Mouse (Mus musculus) monocyte, adult 2 months (primary cell): ENCODE measurements around the gene Vsig10.

Source experiments
- DNase-seq, 2 experiments: peaks; one replicate each; pipeline ENCODE4 v3.0.0; 2022; ENCODE audit warnings: low spot score in 2 of 2, low read depth in 1 of 2

Gene Vsig10

GRCm38 (mm10) chr5:117355648-117356303 lies 36.9 kb downstream of the Vsig10 start:
- no peak for DNase-seq

DNA sequence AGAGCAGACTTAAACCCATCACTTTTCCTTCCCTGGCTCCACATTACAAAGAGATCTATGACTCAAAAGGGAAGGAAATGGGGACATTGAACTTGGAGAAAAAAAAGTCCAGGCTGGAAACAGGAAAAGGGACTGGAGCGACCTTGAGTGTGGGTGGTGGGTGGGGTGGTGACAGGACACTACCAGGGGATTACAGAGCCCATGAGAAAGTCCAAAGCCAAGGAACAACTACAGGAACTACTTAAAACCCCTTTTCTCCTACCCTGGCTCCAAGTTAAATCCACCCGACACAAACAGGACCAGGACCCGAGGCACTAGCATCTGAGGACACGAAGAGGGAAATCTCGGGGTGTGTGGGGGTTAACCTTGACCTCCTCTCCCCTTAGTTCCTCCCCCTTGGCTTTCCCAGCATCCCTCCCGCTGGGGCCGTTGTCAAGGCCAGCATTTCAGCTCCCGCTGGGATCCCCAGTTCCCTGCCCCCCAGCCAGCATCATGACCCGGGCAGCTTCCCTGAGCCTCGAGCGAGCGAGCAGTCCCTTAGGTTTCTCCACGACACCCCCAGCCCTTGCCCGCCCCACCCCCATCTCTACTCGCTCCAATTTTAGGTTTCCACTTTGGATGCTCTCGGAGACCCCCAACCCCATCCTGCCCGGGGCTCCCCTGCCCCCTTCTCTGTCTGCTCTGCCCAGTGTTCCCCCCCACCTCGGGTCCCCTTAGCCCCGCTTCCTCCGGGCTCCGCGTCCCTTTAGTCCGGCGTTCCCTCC lies 37.7 kb downstream of the Vsig10 start:
- DNase-seq = no peak

GRCm38 (mm10) chr5:117357129-117357477 lies 38.2 kb downstream of the Vsig10 start, which contains the start of gene Wsb2:
Gene Wsb2 (plus strand): TSS chr5:117357304.
- peak; percentile 10 to 57 for DNase-seq

GRCm38 (mm10) chr5:117357478-117358247 lies 38.8 kb downstream of the Vsig10 start:
- DNase-seq = peak; percentile 6 to 36

- no peak for DNase-seq
Measured at GRCm38 (mm10) chr5:117358248-117358630, 39.4 kb downstream of the Vsig10 start.

- DNase-seq = peak in 1 of 2 experiments; percentile 39
Measured at GRCm38 (mm10) chr5:117358725-117359124, 39.8 kb downstream of the Vsig10 start.

GRCm38 (mm10) chr5:117359497-117360227 lies 40.8 kb downstream of the Vsig10 start:
- no peak for DNase-seq

DNA sequence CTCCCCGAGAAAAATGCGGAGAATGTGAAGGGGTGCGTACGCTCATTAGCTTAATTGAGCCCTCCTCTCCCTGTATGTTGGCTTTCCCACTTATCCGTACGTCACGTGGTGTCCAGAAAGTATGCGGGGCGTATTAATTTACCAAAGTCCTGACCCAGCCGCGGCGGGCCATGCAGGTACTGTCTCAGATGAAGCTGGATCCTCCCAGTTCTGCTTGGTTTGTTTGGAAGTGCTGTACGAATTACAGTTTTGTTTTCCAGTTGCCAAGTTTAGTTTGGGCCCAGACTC lies 41.3 kb downstream of the Vsig10 start:
- no peak for DNase-seq

DNA sequence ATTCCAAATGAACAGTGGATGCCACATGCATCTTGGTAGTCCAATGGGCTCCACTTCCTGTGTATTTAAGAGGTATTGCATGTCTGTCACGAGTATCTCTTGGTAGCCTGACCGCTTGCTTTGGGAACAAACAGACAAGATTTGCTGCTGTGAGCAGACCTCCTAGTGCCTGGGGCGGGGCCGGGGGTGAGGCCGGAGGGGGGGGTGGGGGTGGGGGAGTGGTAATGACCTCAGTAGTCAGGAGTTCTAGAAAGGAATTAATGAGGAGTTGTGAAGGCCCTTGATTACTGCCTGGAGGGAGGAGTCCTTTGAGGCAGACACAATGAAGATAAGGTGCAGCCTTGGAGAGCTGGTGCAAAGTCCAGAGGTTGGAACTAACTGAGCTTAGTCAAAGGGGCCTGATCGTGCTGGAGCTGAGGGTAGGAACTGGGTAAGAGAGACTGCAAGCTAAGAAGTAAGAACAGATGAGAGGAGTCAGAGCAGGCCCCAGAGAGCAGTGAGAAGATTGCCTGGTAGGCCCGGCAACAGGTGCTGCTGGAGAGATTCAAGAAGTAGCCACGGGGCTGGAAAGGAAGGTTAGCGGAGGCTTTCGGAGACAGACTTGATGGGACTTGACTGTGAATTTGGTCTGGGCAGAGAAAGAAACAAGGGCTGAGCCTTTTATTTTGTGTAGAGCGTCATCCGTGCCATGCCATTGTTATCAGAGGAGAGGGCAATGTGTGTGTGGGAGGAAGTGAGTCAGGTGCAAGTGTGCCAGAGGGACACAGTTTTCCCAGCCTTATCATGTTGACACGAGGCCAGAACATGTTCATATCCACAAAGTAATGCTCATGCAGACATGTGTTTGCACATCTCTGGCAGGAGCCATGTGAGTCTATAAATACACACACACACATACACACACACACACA lies 42.0 kb downstream of the Vsig10 start:
- DNase-seq = no peak

DNA sequence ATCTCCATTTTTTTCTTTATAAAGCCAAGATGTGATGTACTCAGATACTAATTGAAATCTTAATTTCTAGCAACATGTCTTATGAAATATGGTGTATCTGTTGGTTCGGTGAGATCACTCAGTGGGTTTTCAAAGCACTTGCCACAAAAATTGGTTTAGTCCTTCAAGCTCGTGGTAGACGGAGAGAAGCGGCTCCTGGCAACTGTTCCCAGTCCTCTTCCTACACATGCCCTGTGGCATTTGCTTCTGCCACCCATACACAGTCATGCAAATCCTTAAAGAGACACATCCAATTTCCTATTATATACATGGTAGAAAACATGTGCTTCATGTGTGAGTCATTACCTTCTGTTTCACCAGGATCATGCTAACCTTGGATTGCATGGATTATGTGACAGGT lies 42.7 kb downstream of the Vsig10 start:
- no peak for DNase-seq

GRCm38 (mm10) chr5:117363066-117363782 lies 44.3 kb downstream of the Vsig10 start:
- DNase-seq = no peak

DNA sequence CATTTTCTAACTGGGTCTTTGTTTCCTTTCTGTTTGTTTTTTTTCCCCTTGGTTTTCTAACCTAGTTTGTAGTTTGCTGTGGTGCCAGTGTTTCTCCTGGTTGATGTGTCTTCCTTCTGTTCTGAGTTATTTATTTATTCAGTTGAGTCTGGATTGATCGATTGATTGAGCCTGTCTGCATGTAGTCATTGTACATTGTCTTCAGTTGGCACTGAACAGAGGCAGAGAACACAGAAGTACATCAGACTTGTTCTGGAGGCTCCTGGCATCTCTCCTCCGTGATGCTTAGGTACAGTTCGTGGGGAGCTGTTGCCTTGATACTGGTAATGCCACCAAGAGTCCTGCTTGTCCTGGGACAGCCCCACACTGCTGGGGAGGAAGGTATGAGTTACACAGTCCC lies 45.9 kb downstream of the Vsig10 start:
- no peak for DNase-seq

DNA sequence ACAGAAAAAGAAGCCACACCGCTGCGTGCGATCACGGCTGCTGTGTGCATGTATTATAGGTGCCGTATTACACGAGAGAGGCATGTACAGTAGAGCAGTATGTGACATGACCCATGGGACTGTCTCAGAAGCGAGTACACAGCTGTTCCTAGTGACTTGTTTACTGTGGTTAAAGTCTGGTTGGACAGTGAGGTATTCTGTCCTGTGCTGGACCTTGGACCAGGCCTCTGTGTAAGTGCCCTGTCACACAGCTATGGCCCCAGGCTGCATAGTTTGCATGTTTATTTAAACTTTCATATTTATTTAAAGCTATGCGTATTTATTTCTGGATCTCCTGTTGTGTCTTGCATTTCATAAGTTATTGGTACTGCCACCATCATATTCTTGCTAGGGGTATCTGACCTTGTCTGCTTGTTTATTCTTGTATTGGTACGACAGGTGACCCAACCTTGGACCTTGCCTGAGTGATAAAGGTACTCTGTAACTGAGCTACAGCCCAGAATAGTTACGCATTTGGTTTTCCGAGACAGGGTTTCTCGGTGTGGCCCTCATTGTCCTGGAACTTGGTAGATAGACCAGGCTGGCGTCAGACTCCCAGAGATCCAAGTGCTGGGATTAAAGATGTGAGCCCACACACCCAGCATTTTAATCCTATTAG lies 47.1 kb downstream of the Vsig10 start:
- no peak for DNase-seq

GRCm38 (mm10) chr5:117367206-117367605 lies 48.3 kb downstream of the Vsig10 start:
- no peak for DNase-seq

GRCm38 (mm10) chr5:117370592-117370991 lies 51.7 kb downstream of the Vsig10 start:
- DNase-seq = no peak

DNA sequence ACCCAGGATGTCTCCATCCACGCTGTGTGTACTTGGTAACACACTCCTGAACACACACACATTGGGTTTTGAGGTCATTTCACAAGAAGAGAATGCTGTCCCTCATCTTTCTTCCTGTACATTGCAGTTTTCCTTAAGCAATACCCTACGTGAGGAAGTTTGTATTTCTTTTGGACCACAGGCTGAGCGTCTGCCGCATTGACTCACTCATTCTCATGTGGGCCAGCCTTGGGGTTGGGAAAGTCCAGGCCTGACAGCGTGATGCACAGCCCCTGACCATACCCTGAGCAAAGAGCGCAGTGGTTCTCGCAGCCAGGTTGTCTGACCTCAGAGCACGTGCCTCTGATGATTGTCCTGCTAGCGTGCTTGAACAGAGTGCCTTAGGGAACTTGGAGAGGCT lies 54.5 kb downstream of the Vsig10 start:
- DNase-seq = no peak

DNA sequence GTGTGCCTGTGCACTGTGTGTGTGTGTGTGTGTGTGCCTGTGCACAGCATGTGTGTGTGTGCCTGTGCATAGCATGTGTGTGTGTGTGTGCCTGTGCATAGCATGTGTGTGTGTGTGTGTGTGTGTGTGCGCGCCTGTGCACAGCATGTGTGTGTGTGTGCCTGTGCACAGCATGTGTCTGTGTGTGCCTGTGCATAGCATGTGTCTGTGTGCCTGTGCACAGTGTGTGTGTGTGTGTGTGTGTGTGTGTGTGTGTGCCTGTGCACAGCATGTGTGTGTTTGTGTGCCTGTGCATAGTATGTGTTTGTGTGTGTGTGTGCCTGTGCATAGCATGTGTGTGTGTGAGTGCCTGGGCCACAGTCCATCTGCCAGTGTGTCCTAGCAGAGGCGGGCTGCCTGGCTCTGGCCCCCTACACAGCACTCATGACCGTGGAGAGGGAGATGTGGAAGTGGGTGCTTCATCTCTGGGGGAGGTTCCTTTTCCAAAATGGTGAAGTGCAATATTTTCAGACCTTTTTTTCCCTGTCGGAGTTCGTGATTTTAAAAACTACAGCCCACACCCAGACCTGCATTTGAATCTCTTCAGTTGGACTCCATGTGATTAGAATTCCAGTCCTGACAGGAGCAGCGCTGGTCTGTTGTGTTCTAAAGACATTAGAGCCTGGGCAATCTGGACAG lies 55.6 kb downstream of the Vsig10 start:
- no peak for DNase-seq

DNA sequence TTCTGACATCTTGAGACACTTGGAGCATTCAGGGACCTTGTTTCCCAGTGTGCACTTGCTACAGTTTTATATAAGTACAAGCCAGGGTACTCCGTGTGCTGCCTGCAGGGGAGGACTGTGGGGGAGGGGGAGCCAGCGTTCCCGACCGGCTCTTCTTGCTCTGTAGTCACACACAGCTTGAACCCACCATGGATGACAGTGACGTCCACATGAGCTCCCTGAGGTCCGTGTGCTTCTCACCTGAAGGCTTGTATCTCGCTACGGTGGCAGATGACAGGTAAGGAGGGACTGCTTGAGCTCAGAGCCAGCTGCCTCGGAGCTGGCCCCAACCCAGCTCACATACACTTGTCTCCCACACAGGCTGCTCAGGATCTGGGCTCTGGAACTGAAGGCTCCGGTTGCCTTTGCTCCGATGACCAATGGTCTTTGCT lies 57.5 kb downstream of the Vsig10 start:
- DNase-seq = no peak

DNA sequence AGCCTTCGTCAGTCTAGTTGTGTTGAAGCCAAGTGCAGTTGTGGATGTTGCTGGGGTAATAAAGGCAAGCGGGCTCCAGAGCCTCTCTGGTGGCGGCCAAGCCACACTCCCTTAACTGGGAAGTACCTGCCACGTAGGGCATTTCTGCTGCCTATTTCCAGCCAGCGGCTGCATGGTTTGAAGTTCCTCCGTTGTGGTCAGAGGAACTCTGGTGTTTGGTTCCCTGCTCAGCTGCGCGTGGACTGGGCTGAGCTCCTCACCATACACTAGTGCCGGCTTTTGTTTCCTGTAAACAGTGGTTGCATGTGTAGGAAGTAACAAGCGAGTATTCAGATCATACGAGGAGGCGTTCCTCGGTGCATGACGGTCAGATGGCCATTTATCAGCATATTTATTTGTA lies 58.8 kb downstream of the Vsig10 start:
- DNase-seq = peak in 1 of 2 experiments; percentile 33
